Mouse (Mus musculus) layer of hippocampus, adult 8-10 months (tissue): ENCODE results near the gene Atl1. TPM values are rescaled to one million over a fixed set of nuclear protein-coding genes. Genes with fewer than 3 reads are reported as not detected.

ENCODE experiments used
- DNase-seq, 2 experiments: peaks; one replicate each; pipeline ENCODE4 v3.0.0; 2022; ENCODE audit warnings: low spot score in 2 of 2
- total RNA-seq, 4 experiments: library from RNA; stranded (reverse); gene quantifications; 2 replicates each; pipeline ENCODE4 v1.2.4; 2022

Atl1 gene
- total RNA-seq, 4 experiments from 2014 or later: 177 to 196 (median 191) TPM

DNA sequence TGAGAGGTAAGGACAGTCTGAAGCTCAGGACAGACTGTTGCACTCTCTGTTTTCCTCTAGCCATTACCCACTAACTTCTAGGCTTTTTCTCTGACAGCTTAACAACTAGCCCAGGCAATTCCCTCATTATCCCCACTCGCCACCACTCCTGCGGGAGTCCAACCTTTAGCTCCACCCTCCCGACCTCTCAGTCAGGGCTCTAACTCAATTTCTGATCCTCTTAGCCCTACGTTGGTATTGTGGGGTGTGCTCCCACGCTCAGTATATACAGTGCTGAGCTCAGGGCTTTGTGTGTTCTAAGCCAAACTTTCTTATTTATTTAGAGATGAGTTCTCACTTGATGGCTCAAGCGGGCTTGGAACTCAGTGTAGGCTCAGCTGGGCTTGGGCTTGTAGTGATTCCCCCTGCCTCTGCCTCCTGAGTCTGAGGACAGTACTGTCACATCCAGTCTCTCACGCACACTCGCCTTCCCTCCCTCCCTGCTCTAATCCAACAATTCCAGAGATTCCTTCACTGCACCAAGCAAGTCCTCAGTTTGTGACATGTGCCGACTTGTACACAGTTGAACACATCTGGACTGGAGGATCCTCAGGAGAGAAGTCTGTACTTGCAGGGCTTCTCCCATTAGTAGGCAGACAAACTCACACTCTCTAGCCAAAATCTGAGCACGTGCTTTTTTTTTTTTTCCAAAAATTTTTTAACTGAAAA, 11.1 kb upstream of the Atl1 start:
- no peak for DNase-seq

DNA sequence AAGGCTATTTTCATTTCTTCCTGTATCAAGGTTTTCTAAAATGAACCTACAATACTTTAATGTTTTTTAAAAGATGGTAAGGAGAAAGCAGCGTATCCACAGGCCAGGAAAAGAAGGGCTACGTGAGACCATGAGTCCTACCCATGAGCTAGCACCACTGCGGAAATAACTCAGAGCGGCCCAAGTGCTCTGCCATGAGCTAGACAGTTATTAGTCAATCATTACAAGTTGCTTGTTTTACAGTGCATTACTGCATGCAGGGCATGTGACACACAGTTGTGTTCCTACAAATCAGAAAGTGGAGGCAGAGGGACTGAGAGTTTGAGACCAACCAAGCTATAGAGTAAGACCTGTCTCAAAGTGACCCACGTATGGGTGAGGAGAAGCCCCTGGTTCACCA, 8.4 kb upstream of the Atl1 start:
- no peak for DNase-seq

DNA sequence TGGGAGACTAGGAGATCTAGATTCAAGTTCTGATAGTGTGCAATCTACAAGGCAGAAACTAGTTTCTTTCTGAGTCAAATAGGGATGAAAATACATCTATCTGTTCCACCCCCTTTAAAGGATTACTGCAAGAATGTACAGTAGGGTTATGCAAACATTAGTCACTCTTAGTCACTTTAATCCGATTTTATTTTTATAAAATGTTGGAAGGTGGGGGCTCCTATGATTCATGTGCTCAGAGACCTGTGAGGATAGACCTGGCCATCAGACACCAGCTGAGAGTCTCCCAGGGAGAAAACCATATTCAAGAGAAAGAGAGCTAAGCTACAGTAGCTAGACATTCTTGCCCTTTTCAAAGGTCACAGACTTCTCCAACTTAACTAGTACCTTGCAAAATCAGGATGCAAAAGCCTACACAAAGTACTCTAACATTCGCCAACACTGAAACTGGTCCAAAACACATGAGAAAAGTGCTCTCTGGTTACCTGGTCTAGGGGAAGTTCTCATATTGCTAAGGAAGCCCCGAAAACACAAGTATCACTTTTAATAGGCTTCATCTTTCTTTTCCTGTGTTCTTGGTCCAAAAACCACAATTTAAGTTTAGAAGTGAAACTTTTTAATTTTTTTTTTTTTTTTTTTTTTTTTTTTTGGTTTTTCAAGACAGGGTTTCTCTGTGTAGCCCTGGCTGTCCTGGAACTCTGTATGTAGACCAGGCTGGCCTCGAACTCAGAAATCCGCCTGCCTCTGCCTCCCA, 7.1 kb upstream of the Atl1 start:
- DNase-seq: no peak

DNA sequence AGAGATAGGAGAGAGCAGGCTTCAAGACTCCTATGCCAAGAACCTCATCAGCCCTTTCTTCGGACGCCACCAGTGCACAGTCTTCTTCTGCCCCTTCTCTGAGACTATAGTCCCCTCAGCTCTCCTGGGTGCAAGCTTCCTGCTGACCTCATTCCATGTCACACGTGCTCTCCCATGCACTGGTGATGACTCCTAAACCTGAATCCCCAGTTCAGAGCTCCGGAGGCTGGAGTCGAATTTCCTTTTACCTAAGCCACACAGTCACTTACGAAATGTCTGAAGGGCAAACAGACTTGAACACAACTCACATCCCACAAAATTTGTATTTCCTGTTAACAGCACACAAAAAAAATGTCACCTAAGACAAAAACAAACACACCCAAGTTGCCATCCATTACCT, 4.6 kb upstream of the Atl1 start:
- no peak for DNase-seq

DNA sequence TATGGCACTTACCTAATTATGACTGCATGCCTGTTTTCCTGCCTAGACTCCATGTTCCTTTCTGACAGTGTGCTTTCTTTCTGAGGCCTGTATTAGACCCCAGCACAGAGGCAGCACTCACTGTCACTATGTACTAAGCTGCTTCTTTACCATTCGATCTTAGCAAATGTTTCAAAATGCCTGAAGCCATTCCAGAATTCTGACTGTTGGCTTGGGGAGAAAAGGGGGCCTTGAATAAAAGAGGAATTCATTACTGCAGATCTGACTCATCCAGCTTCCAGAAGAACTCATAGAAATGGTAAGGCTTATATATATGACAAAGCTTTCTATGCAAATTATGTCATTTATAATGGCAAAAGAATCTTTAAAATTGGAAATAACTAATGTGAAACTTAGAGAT, 4.1 kb upstream of the Atl1 start:
- no peak for DNase-seq

DNA sequence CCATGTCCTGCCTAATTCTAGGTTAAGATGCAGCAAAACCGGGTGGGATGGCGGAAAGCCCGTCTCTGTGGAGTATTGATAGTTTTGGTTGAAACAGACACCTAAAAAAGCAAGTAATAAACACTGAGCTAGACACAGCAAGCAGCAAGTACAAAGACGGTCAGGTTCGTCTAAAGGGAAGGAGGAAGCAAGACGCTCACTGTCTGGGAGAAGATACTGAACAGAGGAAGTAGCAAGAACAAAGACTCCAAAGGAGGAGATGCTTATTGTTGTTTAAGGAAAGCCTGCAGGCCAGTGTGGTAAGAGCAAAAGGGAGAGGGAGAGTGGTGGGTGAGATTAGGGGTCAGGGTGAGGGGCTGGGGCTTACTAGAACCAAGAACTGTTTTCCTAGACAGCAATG, 2.4 kb upstream of the Atl1 start:
- no peak for DNase-seq

DNA sequence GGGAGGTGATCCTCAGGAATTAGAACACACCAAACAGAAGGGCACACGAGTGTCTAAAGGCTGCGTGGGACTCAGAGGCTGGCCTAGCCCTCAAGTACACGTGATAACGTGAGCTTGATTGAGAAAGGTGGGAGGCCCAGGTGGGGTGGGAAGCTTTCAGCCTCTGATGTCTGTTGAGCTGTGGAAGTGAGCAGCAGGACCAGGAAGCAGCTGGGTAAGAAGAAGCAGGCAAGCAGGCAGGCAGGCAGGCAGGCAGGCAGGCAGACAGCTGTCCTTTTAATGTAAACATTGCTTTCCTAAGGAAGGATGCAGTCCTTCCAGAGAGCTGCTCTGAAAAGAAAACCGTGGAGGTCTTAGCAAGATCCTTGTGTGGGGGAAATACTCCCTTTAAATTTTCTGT, 1.9 kb upstream of the Atl1 start:
- no peak for DNase-seq

DNA sequence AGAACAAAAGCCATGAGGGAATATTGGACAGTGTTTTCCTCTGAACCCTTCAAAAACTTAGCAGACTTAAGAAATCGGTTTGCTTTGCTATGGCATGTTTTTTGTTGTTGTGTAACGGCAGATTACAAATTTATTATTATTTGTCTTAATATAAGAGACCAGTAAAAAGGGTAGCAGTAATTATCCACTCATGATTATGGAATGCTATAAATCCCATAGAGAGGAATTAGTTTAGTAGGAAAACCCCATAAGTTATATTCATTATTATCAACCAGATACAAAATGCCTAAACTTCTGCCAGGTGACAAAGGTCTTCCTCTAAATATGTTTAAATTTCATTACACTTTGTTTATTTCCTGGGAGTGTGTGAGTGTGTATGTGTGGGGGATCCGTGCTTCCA, 693 bp upstream of the Atl1 start:
- no peak for DNase-seq

DNA sequence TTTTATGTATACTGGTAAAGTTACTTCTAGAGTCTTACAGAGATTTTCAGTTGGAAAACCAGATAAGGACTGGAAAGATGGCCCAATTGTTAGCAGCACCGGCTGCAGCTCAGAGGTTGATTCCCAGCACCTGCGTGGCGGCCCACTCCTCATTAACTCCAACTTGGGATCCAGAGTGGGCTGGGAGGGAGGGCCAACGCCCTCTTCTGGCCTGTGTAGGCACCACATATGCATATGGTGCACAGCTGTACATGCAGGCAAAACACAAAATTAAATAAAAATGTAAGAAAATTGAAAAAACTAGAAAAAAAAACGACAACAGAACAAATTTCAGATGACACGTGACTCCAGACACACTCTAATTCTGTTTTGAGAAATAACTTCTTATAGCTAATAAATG, 1.5 kb downstream of the Atl1 start:
- DNase-seq: no peak

DNA sequence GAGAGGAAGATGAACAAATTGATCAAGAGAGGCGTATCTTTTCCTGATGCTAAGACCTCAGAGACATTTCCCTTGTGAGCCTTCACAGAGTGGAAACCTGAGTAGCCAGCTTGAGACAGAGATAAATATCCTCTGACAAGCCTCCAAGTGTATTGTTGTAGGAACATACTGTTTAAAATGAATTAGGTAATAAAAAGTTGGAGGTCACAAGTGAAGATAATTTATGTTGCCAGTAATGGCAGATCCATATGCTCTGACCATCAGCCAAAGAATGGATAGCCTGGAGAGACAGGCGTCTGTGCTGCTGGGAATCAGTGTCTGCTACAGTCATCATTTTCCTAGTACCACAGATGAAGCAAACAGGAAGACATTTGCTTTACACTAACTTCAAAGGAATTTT, 2.6 kb downstream of the Atl1 start:
- no peak for DNase-seq

DNA sequence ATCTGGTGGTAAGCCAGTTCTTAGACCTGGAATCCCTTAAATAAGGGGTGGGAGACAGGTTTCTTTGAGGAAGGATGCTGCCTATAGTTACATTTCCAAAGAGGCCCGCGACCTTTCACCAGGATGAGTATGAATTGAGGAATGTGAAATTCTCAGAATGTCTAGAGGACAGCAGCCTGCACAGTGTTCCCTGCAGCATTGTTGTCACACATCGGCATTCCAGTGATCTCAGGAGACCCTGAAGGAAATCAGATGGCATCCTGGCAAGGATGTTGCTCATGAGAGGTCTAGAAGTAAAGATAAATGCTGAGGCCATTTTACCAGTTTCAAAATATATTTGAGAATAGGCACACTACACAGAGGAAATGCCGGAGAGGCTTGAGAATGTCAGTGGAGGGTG, 5.7 kb downstream of the Atl1 start:
- DNase-seq: no peak

DNA sequence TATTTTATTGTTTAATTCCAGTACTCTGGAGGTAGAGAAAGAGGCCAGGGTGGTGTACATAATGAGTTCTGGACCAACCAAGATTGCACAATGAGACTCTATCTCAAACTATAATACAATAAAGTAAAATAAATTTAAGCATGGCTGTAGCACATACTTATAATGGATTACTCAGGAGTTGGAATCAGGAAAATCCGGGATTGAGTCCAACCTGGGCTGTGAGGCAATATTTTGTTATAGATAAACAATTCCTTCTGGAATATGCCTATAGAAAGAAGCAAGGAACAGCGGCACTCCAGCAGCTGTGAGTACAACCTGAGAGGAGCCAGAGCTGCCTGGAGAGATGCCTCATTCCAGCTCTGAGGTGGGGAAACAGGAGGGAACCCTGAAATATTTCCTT, 12.6 kb downstream of the Atl1 start:
- peak in 1 of 2 experiments; percentile 24 for DNase-seq

DNA sequence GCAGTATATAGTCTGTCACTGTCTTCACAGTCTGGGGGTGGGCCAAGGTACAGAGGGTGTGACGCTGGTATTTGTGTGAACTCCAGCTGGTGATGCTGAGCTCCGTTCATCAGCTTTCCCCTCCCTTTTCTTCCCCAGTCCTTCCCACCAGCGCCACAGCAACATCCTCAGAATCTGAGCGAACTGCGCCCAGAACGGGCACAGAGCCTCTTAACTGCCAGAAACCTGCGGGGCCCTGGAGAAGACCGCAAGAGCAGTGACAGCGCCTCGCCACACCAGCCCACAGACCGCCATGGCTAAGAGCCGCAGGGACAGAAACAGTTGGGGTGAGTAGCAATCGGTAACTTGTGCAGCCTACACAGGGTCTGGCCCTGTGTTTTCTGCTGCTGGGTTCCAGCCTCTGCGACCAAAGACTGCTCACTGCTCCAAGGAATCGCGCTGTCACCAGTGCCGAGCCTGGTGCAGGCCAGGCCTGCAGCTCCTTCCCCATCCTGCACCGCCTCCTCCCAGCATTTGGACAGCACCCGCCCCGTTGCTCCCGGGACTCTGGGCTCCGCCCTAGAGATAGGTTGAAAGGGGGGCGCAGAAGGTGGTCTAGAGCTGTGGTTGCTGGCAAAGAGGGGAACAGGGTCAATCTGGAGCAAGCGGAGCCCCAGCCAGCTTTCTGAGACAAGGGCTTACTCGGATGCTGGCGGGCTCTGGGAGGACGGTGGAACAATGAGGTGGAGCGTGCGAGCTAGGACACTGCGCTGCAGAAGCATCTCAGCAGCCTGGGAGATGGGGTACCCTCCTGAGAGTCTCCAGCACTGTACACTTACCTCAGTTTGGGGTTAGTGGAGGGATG, 15.5 kb downstream of the Atl1 start:
- DNase-seq: peak; percentile 79

DNA sequence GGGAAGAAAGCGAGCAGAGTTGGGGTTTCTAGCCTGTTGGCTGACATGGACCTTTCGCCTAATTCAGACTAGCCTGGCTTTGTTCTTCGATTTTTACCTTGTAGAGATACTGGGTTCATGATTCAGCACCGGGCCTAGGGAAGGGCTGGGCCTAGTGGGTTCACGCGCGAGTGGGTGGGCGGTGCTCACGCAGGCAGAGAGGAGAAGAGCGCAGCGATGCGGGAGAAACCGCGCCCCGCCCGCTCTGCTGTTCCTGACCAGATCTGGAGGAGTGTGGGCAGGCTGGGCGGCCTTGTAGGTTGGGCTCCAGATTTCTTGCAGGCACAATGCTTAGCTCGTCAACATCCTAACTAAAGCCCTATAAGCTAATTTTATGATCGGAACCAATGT, 16.1 kb downstream of the Atl1 start:
- peak; percentile 79 to 85 for DNase-seq

DNA sequence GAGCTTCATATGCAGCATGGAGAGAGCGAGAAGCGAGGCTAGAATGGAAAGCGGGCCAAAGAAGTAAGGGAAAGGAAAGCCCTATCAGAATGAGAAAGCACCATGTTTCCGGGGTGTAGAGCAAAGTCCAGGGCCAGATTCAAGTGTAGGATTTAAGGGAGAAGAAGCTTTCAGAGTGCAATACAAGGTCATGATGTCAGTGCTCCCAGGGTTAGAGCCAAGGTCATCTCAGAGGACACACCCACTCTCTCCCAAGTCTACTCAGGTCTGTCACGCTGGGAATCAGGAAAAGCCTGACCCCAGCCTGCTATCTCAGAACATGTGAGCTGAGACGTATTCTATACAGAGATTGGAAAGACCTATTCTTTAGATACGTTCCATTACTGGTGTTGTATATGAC, 19.5 kb downstream of the Atl1 start:
- no peak for DNase-seq

DNA sequence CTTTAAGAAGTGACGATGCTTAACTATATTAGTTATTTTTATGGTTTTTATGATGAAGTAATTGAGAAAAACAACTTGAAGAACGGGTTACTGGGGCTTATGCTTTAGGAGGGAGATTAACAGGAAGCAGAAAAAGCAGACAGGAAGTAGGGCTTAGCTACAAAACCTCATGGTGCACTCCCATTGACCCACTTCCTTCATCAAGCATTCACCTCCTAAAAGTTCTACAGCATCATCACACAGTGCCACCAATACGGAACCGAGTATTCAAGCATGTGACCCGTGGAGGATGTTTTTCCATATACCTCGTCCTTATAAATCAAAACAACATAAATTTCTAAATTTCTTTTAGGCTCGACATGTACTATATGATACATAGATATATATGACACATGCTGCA, 20.3 kb downstream of the Atl1 start:
- DNase-seq: no peak

DNA sequence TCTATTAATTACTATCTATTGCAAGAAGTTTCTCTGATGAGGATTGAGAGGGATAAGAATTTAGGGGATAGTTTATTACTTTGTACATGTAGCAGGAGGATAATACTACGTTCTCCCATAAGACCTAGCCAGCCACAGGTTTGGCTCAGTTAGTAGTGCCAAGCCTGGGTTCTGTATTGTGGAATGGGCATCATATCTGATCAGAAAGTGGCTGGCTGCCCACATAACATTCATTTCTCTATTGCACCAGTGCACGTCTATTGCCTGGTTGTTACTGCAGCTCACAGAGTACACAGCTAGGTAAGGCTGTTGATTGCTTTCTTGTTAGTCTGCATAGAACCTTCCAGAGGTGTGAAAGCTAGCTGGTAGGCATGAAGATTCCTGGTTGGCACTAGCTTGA, 25.5 kb downstream of the Atl1 start:
- DNase-seq: no peak

DNA sequence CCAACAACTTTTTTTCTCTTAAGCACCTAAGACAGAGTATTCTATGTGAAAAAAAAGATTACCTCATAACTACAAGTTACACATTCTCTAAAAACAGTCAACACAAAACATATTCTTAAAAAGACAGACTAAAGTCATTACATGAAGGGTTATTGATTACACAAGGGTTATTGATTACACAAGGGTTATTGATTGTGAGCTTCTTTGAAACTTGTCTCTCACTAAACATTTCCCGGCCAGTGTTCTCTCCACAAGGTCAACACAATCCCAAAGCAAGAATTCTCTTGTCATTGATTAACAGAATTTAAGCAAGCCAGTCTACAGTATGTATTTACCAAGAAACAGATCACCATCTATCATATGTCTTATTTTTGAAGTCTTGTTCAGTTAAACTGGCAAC, 29.7 kb downstream of the Atl1 start:
- no peak for DNase-seq

DNA sequence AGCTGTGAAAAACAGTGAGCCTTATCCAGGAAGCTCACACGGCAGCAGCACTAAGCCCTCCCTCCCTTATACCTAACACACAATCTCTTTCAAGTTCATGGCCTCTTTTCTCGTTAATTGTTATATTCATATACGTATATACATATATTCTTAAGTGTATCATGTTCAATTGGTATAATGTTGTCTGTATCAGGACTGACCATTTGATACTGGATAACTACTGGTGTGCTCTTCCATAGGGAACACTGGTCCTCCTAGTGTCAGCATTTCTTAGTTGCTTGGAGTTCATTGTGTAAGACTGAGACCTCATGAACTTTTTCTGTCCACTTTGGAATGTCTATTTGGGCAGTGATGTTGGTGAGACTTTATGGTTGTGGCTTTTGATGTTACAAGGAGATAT, 30.7 kb downstream of the Atl1 start:
- DNase-seq: no peak

DNA sequence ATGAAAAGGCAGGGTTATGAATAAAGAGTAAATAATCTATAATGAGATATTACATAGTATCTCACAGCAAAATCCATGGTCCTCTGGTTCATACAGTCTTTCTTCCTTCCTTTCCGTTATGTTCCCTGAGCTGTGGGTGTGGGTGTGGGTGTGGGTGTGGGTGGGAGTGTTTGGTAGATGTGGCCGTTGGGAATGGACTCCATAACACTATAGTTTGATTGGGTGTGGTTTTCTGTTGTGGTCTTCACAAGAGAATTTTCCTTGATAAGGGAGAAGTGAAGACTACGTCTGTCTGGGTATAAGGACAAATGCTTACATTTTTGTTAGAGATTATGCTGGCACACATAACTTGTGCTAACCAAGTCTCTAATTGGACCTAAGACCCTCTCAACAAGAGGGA, 31.2 kb downstream of the Atl1 start:
- DNase-seq: no peak

DNA sequence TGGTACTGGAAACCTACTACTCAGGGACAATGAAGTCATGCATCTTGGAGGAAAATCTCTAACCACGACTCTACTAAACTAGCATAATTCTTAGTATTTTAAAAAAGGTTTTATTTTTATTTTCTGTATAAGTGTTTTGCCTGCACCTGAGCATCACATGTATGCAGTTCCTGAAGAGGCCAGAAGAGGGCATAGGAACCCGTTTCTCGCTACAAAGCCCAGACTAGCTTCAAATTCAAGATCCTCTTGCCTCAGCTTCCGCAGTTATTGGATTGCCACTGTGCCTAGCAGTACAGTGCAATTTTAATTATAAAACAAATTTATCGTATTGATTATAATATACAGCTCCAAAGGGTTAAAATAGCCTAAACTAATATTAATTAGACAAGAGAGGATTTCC, 31.6 kb downstream of the Atl1 start:
- DNase-seq: no peak

DNA sequence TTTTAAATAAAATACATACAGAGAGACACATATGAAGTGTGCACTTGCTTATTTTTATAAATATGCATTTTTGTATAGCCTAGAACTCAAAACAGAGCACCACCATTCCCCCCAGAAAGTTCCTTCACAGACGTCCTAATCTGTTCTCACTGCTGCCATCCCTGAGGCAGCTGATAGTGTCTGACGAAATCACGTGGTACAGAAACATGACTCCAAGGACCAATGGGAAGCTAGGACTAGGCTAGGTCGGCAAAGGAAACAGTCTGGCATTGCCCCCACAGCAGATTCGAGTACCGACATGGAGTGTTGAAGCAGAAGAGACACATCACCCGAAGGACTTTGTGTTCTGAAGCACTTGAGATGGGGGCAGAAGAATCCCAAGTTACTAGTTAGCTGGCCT, 34.3 kb downstream of the Atl1 start:
- DNase-seq: no peak
